Mouse (Mus musculus) c-Kit-positive CD71-negative TER-119-negative erythroid progenitor cells, embryonic 14.5 days (primary cell): Measurements from ENCODE around the gene 1700025G04Rik.

Source experiments
- DNase-seq: peaks from one replicate; pipeline ENCODE4 v3.0.0-alpha.2; 2013; ENCODE audit warnings: low read depth

1700025G04Rik gene

DNA sequence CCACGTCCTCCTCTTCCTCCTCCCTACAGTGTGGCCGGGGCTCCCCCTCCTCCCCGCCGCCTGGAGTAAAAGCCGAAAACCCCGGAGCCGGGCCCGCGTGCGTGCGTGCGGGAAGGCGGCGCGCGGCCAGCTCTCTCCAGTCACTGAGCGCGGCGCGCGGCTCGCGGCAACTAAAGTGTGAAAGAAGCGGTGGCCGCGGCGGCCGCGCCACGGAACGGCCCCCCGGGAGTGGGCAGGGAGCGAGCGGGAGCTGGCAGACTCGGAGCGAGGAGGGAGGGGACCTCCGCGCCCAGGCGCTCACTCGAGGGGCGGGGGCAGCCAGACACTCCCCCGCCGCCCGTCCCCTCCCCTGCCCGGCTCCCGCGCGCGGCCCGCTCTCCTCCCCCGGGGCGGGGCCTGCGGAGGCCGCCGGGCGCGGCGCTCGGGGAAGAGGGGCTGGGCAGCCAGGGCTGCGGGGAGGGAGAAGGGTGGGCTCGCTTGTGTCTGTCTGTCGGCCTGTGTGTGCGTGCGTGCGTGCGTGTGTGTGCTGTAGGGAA, at the start of gene 1700025G04Rik:
Gene 1700025G04Rik, minus strand, starts transcription at position 108 of the 536 bp plus-strand sequence.
- no peak for DNase-seq

DNA sequence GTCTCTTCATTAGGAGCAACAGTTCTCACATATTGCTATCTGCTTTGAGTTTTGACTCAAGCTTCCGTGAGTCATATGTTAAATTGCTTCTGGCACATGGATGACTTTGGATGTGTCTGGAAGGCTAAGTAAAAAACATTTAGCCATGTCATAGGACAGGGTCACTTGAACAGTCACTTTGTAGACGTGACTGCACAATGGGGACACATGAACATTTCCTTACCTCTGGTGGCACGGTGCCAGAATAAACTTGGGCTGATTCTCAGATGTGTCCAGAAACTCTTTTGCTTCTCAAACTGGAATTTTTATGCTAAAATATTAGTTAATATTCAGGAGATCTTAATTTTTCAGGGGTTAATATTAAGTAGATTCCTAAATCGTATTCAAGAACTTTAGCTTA, 49.6 kb upstream of the 1700025G04Rik start:
- no peak for DNase-seq

DNA sequence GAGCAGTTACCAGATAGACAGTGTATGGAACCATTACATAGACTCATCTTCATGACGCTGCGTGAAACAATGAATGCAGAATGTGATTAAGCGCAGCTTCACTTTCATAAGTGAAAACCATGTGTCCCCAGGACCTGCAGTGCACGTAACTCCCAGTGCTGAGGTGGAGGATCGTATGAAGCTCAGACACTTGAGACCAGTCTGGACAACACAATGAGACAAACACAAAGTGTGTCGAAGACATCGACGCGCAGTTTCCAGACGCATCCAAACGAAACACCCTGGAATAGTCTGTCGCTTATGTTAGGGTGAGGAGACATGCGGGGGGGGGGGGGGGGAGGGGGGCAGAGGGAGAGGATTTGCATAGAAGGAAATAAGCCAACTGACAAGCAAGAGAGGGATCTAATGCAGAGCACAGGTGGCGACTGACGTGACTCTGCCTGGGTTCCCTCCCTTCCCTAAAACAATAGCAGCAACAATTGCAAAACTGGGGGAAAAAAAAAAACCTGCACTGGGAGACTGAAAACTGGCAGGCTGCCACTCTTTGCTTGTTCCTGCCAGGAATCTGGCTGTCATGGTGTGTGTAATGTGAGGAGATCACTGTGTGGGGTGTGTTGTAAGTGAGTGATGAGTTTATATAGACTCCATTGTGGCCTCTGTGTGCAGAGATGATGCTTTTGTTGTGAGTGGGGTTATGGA, 40.3 kb upstream of the 1700025G04Rik start:
- no peak for DNase-seq

DNA sequence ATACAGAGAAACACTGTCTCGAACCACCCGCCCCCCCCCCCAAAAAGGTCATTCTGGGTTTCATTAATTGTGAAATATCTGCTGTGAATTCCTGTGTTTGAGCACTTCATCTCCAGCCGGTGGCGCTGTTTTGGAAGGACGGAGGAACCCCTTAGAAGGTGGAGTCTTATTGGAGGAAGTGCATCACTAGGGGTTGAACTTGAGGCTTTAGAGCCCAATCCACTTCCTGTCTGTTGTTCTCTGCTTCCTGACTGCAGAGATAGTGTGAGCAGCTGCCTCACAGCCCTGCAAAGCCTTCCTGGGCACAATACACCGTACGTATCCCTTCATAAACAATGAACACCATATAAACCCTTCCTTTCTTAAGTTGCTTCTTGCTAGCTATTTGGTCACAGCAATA, 35.5 kb upstream of the 1700025G04Rik start:
- DNase-seq: no peak

DNA sequence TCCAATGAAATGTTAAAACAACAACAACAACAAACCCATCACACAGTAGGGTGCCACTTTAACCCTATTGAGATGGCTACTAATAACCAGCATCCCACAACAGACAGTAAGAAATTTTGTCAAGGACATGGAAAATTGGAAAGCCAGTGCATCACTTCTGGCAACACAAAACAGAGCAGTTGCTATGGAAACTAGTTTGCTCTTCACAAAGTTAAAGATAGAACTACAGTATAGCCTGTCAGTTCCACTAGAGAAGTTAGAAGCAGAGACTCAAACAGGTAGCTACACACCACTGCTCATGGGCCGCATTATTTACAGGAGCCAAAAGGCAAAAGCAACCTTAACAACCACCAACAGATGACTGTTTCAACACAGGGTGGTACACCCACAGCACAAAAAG, 20.2 kb upstream of the 1700025G04Rik start:
- no peak for DNase-seq

DNA sequence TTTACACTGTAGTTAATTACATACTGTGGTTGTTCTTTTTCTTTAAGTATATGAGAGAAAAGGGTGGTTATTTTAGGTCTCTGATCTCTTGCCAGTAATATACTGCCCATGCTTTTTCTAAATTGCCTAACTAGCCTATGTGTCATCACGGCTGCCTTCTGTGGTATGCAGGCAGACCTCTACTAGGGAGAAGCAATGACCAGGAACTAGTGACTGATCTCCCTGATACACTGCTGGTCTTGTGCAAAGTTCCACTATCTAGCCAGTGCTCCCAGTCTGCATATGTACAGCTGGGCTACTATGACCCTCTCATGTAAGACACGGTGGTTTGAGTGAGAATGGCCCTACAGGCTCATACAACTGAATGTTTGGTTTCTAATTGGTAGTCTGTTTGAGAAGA, 16.2 kb upstream of the 1700025G04Rik start:
- DNase-seq: no peak

DNA sequence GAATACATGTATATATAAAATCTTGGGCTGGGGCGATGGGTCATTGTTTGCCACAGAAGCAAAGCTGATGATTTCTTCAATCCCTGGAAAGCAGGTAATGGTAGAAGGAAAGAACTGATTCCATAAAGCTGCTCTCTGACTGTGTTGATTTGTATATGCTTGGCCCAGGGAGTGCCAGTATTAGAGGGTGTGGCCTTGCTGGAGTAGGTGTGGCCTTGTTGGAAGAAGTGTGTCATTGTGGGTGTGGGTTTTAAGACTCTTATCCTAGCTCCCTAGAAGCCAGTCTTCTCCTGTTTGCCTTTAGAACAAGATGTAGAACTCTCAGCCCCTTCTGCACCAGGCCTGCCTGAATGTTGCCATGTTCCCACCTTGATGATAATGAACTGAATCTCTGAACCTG, 15.3 kb upstream of the 1700025G04Rik start:
- no peak for DNase-seq

DNA sequence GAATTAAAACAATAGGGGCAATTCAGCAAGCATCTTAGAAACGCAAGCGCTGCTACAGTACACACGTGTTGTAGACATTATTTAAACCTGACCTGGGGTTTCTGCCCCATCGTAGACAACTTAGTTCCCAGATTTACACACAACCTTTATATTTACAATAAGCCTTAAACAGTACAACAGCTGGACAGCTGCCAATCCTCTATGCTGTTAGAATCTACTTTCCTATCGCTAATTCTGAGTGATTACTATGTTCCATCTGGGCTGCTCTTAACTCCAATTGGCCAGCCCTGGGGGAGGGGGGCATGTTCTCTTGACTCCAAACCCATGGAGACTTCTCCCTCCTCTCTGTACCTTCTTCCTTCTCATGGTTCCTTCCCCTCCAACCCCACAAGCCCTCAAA, 11.8 kb upstream of the 1700025G04Rik start:
- DNase-seq: no peak

DNA sequence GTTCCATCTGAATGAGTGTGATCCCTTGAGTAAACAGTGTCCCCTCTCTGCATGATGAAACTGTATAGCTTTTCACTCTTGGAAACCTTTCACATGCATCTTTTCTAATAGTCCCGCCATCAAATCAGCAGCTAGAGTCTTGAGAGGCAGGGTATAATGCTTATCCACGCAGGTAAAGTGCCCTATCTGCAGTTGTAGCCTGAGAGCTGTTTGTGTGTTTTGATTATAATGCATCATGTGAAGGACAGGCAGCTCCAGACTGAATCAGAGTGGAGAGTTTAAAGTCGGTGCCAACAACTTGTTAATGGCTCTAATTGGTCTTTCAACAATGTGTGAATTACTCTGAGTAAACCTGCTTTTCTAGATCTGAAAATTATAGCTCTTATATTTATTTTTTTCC, 6.1 kb upstream of the 1700025G04Rik start:
- DNase-seq: no peak

DNA sequence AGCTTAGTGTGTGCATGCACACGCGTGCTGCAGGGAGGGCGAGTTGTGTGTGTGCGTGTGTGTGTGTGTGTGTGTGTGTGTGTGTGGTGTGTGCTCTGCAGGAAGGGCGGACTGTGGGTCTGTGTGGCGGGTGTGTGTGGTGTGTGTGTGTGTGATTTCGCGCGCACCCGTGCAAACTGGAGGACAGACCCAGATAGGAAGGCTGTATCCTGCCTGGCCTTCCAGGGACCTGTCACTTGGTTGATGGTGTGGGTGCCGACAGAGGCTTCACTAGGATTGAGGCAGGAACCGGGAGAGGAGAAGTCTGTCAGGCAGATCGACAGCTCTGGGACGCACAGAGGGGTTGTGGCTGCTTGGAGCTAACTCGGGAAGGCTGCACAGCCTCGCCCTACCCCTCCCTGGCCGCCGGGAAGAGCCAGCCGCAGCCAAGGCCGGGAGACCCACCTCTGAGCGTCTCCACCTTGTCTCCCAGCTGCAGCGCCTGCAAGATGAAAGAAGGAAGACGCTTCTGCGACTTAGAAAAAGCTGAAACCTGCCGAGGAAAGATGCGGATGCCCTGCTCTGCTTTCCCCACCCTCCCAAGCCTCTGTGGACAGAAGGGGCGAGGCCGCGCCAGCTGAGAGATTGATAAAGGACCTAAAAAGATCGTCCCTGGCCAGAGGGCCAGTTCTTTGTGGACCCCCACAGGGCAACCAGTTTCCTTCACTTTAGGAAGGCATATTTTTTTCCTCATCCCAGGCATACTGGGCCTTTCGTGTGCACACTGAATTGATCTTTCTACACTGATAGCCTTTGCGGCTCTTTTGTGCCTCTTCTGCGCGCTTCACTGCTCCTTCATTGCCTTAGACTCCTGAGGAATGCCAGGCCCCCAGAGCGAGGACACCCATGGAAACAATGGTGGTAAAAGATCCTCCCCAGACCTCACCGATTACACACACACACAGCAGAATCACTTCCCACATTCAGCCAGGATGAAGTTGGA, 930 bp upstream of the 1700025G04Rik start:
- no peak for DNase-seq

DNA sequence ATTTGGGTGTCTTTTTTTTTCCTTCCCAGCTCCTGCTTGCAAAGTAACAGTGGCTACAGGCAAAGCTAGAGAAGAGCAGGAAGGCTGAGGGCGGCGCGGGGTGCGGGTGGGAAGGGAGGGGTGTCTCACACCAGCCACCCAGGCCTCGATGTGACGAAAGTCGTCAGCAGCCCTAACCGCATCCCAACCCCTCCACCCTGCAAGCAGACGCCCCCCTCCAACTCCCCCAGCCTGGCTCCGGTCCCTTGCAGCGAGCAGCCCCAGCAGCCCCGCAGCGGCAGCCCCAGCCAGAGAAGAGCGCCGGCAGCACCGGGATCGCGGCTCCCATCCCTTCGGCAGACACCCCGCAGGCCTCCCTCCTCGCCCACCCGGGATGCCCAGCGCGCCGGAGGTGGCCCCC, 399 bp downstream of the 1700025G04Rik start:
- DNase-seq: no peak

DNA sequence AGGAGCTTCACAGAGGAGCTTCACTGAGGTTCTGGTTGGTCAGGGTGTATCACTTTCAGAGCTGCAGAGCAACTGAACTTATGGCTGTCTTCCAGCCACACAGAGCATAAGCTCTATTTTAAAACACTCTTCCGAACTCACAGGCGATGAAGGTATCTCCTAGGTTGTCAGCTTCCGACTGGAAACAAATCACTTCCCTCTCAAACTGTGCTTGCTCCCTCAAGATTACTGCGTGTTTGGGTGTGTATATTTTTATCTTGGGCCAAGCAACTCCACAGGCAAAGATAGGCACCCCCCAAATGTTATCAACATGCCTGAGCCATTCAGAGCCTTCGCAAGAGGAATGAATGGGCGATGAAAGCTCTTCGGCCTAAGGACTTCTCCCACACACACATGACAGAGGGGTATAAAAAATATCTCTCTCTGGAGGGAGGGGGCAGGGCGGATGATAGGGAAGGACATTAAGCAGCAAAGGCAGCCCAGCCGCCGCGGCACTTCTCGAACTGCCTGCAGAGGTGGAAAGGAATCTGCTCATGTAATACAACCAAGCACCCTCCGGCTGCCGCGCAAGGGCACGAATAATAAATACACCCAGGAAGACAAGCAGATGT, 1.0 kb downstream of the 1700025G04Rik start:
- DNase-seq: no peak

DNA sequence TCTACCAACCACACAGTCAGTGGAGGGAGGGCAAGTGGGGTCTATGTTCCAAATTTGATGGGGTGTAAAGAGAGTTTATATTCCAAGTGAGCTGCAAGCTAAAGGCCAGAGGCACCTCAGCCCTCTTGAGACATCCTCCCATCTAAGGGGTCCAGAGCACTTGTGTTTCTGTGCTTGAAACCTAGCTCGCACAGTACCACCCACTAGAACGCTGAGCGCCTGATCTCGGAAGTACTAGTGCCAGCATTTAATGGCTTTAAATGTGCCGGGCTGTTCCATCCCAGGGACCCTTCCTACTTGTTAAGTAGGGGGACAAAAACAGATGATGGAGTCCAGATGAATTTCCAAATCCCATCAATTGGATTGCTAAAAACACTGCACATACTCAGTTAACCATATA, 1.9 kb downstream of the 1700025G04Rik start:
- no peak for DNase-seq

DNA sequence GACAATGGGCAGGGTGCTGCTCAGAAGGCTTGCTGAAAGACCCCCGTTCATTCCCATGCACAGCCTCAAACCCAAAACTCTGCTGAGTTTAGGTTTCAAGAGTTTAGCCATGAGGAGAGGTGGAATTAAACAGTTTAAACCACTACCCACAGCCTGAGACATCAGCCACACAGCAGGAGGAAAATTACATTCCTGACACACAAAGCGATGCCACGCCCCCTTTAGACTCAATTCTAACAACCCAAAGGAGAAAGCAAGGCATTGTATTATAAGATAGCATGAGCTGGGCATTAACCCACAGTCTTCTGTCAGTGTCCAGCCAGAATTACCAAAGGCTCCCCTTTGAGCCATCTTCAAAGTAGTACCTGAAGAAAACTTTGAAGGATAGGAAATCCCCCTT, 3.0 kb downstream of the 1700025G04Rik start:
- DNase-seq: no peak

DNA sequence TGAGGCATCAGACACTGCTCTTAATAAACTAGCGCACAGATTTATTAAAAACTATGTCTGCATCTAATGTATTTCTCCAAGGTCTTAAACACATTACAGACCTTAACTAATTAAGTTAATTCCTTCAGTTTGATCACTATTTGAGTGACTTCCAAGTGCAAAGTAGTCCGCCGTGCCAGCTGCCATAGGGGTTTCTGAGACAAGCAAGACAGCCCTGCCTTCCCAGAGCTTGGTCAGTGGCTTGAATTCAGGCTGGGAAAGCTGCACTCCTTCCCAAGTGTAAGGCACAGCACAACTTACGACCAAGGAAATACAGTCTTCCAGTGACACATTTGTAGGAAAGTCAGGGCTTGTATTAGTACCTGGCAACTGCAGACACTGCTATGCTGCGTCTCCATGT, 4.4 kb downstream of the 1700025G04Rik start:
- DNase-seq: no peak

DNA sequence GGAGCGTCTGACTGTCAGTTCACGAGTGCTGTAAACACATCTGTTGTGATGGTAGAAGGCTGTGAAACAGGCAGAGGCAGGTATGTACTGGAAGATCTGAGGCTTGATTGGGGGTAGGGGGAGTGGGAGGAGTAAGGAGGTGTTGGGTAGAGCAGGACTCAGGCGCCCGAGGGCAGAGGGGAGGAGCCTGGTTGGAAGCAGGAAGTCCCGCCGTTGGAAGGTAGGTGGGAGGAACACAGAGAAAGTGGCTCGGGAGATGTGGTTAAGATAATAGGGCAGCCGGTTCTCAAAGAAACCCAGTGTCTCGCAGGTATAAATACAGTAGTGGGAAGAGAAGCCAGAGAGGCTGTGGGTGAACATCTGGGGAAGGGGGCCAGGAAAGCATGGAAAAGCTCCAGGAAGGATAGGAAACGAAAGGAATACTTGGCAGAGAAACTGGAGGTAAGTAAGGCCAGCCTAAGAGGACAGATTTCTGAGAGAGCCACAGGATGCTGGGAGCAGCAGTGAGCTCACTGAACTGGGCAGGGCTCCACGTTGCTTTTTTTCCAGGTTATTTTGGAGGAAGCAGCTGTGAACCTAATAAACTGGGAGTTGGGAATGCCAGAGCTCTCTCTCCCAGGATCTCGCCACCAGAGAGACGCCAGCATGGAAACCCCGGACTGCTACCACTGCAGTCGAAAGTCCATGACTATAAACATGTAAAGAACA, 5.1 kb downstream of the 1700025G04Rik start:
- DNase-seq: no peak

DNA sequence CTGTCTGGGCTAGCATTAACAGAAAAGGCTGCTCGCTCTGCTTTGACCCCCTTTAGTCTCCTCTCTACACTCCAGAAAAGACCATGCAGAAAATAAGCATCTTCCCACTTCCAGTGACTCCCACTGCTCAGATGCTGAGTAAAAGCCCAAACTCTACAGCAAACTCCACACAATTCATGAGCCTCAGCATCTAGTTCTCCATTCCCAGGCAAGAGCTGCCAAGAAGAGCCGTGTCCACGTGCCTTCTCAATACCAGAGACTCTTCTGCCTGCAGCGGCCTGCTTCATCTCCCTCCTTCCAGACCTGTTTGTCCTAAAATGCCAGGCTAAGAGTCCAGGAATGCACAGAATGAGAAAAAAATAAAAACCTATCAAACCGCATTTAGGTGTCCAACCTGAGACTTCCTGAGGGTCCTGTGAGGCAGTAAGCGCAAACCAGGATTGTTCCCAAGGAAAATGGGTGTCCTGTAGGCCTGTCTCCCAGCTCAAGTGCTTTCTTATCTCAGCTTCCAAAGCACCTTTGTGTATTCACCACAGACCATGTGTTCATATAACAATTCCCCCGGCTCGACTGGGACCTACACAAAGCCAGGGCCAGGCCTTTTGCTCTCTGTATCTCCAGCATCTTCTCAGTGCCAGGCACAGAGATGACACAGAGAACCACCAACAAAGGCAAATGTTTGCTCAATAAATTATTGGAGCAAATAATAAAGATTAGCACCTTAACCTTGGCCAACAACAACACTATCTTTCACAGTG, 7.8 kb downstream of the 1700025G04Rik start:
- DNase-seq: no peak

DNA sequence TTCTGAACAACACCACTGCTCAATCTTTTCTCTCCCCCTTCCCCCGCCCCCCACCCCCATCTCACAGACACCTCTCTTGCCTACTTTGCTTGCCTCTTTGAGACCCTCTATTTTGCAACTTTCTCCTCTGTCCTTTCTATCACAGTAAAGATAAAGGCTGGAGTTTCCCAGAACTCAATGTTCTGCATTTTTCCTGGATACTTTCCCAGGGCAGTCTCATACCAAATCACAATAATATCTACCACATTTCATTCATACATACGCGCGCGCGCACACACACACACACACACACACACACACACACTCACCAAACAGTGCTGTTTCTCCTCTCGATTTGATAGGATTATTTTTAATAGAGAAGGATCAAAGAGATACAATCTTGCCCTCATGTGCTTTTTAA, 8.8 kb downstream of the 1700025G04Rik start:
- DNase-seq: no peak

DNA sequence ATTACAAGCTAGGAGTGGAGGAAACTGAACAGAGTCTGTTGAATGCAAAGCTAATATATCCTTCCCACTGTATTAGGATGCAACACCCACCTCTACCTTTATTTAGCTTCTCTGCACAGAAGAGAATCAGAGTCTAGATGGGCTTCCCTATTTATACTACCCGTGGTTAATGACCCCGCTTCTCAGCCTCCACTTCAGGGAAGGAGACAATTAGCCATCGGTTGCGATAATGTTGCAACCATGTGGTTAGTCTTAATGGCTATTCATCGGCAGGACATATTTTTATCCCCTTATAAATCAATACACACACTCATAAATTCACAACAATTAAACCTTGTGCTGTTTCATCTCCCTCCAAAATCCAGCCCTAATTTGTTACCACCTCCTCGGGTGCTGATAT, 9.7 kb downstream of the 1700025G04Rik start:
- DNase-seq: no peak

DNA sequence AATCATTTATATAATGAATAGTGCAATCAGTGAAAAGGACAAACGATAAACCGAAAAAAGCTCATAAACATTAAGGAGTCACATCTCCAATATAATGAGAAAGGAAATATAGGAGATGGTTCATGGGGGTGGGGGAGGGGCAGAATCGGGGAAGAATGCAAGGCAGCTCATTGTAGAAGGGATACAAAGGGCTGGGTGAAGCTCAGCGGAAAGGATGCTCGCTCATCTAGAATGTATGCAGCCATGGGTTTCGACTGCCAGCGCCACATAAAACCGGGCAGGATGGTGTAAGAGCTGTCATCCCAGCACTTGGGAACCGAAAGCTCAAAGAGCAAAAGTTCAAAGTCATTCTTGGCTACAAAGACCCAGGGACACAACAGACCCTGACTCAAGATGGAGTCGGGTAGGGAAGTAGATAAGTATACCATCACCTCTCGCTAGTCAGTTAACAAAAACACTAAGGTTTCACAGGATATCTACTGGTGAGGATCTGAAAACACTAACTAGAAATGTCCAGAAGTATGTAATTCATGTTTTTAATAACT, 12.7 kb downstream of the 1700025G04Rik start:
- no peak for DNase-seq
